Mouse (Mus musculus) heart, adult 8-10 months (tissue): Measurements from ENCODE around the gene Olfr147. TPM values are rescaled to one million over a fixed set of nuclear protein-coding genes. Genes with fewer than 3 reads are reported as not detected.
"Not testable (repeated sequence)": the region's sequence is repeated elsewhere in the genome, so short reads cannot be mapped to it uniquely, and the experiment has no call there.

Experiments
- DNase-seq: peaks from one replicate; pipeline ENCODE4 v3.0.0; 2022; ENCODE audit warnings: low spot score
- total RNA-seq, 4 experiments: library from RNA; stranded (reverse); gene quantifications; 2 replicates each; pipeline ENCODE4 v1.2.4; 2022

The Olfr147 gene
- not detected for total RNA-seq

DNA sequence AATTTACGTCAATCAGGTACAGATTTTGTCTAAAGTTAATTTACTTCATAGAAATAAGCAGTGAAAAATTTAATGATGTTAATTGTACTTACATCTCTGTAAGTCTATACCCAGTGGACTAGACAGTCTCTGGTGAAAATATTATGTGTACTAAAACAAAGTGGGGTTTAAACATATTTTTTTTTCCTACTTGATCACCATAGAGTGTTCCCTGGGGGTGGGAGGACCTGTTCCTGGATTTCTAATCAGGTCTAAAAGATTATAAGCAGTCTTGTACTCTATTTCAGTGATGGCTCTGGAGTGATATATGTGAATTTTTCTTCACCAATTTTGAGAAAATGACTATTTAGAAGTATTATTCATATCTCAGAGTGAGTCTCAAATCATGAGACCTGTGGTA lies at the start of gene Olfr147:
Gene Olfr147 (plus strand): TSS at position 301 of the 400 bp plus-strand sequence.
- DNase-seq, result no peak

DNA sequence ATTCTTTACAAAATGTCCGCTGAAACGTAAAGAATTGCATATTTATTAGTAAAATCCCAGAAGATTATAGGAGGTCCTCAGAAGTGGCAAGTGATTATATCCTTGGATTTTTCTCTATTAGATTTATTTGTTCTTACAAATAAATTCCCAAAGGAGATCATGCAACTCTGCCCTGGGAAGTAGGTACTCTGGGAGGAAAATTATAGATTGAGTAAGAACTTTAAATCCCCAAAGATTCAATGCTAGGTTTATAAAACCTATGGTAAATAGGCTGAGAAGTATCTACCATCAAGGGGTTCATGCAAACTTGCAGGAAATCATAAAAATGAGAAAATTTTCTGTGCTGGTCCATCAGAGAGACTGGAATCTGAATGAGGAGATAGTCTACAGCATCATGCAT lies 34.9 kb upstream of the Olfr147 start, which contains the start of gene Olfr250:
Gene Olfr250 (plus strand): TSS at position 301 of the 400 bp plus-strand sequence.
- DNase-seq, result no peak

DNA sequence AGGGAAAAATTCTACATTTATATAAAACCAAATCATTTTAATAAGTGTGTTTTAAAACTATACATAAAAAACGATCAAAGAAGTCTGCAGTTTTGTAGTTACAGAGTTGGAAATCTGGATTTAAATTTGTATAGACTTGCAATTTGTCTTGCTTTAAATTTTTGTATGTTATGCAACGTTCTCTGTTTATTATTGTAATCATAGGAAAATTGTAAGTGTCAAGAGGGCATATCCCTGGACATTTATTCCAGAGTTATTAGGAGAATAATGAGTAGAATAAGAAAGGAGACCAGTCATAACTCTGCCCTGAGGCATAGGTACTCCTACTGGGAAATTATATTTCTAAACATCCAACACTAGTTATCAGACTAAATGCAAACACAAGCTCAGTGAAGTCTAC lies 24.7 kb upstream of the Olfr147 start, which contains the start of gene Olfr251:
Gene Olfr251 (plus strand): TSS at position 301 of the 400 bp plus-strand sequence.
- DNase-seq, result no peak

DNA sequence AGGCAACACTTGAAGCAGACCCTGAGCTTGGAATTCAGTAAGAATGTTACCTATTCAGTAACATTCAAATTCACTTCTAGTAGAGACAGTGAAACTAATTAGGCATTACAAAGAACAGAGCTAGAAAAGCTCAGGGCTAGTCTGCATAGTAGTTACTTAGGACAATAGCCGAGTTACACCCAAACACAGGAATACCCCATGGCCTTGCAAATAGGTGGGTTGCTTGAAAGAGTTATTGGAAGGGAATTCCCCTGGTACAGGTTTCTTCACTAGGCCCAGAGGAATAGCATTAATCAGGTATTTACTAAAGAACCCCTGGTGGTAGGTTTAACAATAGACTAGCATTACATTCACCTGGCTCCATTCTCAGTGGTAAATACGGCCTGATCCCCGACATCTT lies 6.0 kb downstream of the Olfr147 start:
- DNase-seq, result not testable (repeated sequence)

DNA sequence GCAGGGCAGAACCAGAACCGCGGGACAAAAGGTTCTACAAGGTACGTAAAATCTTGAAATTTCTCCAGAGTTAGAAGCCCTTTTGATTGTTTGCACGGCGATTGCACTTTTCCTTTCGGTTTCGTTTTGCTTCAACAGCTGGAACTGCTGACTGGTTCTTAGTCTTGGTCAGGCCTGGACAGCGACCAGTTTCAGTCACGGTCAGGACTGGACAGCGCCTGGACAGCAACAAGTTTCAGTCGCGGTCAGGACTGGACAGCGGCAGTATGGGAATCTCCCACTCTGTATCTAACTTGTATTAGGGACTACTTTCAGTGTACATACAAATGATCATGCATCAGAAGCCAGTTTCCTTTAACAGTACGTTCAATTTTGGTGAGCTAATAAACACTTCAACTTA lies 12.0 kb downstream of the Olfr147 start:
- DNase-seq, result not testable (repeated sequence)

DNA sequence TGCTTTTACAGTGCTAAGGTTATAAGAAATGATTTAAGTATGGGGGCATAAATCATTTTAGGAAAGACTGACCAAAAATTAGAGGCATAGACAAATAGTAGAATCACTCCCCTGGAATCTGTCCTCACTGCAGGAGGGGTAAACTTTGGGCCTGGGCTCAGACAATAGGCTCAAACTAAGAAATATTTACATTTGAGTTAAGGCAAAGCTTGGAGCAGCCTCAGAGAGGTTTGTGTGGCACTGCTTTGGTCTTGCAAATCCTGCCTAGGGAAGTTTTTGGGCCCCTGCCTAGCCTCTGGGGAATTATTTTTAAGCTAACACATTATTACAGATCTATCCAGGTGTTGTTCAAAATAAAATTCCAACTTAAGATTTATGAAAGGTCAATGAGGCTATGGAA lies 22.3 kb downstream of the Olfr147 start:
- no peak for DNase-seq

DNA sequence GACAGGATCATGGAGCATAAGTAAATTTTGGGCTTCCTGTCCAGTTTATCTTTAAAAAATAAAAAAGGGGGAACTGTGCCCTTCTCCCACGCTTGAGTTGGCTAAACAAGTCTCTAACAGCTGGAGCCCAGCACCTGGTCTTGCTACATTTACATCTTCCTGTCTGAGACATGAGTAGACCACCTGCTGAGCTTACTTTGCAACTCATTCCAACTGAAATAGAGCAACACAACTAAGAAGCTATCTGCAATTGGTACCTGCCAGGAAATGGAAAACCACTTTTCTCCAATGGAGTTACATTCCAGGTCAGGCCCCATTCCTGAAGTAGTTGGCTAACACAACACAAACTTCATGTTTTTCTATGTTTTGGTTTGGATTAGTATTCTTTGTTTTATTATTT lies 25.5 kb downstream of the Olfr147 start:
- DNase-seq, result no peak

DNA sequence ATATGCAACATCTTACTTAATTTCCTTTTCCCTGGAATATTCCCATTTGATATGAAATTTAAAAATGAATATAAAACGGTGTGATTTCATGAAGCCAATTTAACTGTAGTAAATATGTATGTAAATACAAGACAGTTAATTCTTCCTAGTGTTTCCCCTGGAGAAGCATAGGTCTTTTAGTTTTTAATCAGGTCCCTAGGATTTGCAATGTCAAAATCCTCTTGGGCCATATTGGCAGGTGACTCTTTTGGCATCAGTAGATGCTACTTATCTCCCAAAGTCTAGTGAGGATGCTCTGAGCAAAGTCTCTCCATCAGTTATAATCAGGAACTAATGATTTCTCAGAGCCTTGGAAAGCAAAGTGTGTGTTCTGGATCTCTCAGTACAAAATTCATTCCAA lies 27.7 kb downstream of the Olfr147 start, which contains the start of gene Olfr901:
Gene Olfr901 (plus strand): TSS at position 301 of the 400 bp plus-strand sequence.
- no peak for DNase-seq

DNA sequence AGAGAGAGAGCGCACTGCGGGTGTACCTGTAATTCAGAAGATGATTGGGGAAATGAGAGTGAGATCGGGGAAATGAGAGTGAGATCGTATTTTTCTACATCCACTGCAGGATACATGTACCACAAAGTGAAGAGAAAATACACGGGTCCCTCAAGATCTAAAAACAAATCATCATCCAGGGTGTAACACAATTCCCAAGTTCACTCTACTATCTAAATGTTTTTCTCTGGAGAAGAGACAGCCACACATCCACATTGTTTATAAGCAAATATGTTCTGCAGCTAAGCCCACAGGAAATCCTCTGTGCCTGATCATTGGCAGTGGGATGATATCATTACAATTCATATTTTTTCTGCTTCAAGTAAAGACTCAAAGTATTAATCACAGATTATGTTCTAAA lies 45.9 kb downstream of the Olfr147 start, which contains the start of gene Olfr902:
Gene Olfr902 (plus strand): TSS at position 301 of the 400 bp plus-strand sequence.
- DNase-seq, result no peak

Other genes with a start within 250 kb of the Olfr147 start
- gene Olfr891, start 220.9 kb upstream of the Olfr147 start, total RNA-seq, result not detected
- not detected for gene Olfr893, start 193.3 kb upstream of the Olfr147 start, total RNA-seq
- not detected for gene Olfr894, start 183.6 kb upstream of the Olfr147 start, total RNA-seq
- gene Olfr143, start 148.9 kb upstream of the Olfr147 start, total RNA-seq, result not detected
- not detected for gene Olfr895, start 133.8 kb upstream of the Olfr147 start, total RNA-seq
- not detected for gene Olfr896-ps1, start 110.6 kb upstream of the Olfr147 start, total RNA-seq
- gene Olfr25, start 72.6 kb upstream of the Olfr147 start, total RNA-seq, result not detected
- not detected for gene Olfr898, start 53.3 kb upstream of the Olfr147 start, total RNA-seq
- gene Olfr250, start 34.8 kb upstream of the Olfr147 start, total RNA-seq, result not detected
- gene Olfr251, start 24.6 kb upstream of the Olfr147 start, total RNA-seq, result not detected
- not detected for gene Olfr901, start 27.8 kb downstream of the Olfr147 start, total RNA-seq
- not detected for gene Olfr902, start 46.0 kb downstream of the Olfr147 start, total RNA-seq
- not detected for gene Olfr904, start 61.4 kb downstream of the Olfr147 start, total RNA-seq
- gene Olfr905, start 69.4 kb downstream of the Olfr147 start, total RNA-seq, result not detected
- gene Olfr906, start 85.4 kb downstream of the Olfr147 start, total RNA-seq, result not detected
- not detected for gene Olfr907, start 94.1 kb downstream of the Olfr147 start, total RNA-seq
- not detected for gene Olfr911-ps1, start 119.9 kb downstream of the Olfr147 start, total RNA-seq
- not detected for gene Olfr910, start 136.2 kb downstream of the Olfr147 start, total RNA-seq
- not detected for gene Olfr912, start 178.5 kb downstream of the Olfr147 start, total RNA-seq
- gene Olfr913, start 191.1 kb downstream of the Olfr147 start, total RNA-seq, result not detected
- gene Olfr914, start 203.4 kb downstream of the Olfr147 start, total RNA-seq, result not detected